Mouse (Mus musculus) kidney, postnatal 0 days (tissue): ENCODE data around the gene Dcaf5. TPM values are rescaled to one million over a fixed set of nuclear protein-coding genes. Genes with fewer than 3 reads are reported as not detected.

Experiments used
- ATAC-seq: fragments of 200-750 bp; cut with Nextera tagmentation; replicated peaks from 2 replicates; pipeline ENCODE4 v1.8.0; 2017; ENCODE audit warnings: low read depth, moderate number of reproducible peaks, moderate TSS enrichment, moderate library complexity; ENCODE audit not compliant: low FRiP score
- DNase-seq: peaks from one replicate; pipeline ENCODE4 v3.0.0-alpha.2; 2016; ENCODE audit warnings: low spot score
- H3K27ac ChIP-seq: fragments of 300-500 bp; sonication (generic); 2 replicates; pipeline ENCODE4 v1.5.1; 2014; ENCODE audit warnings: mild to moderate bottlenecking
- H3K27me3 ChIP-seq: fragments of 300-500 bp; sonication (generic); 2 replicates; pipeline ENCODE4 v1.6.1; 2014; ENCODE audit warnings: low read length, mixed read lengths; ENCODE audit not compliant: insufficient read depth
- H3K36me3 ChIP-seq: fragments of 300-500 bp; sonication (generic); 2 replicates; pipeline ENCODE4 v1.6.1; 2014; ENCODE audit warnings: low read length, mixed read lengths; ENCODE audit not compliant: insufficient read depth
- H3K4me1 ChIP-seq: fragments of 300-500 bp; sonication (generic); replicated peaks from 2 replicates; pipeline ENCODE4 v1.6.1; 2014; ENCODE audit warnings: antibody characterized with exemption, low read length, mixed read lengths; ENCODE audit not compliant: insufficient read depth
- H3K4me2 ChIP-seq: fragments of 300-500 bp; sonication (generic); 2 replicates; pipeline ENCODE4 v1.6.1; 2014; ENCODE audit warnings: mild to moderate bottlenecking, low read length, moderate library complexity, mixed read lengths
- H3K4me3 ChIP-seq: fragments of 300-500 bp; sonication (generic); replicated peaks from 2 replicates; pipeline ENCODE4 v1.5.1; 2014; ENCODE audit warnings: low read depth, low read length
- H3K9ac ChIP-seq: fragments of 300-500 bp; sonication (generic); 2 replicates; pipeline ENCODE4 v1.6.1; 2014; ENCODE audit warnings: low read depth, low read length
- H3K9me3 ChIP-seq: fragments of 300-500 bp; sonication (generic); replicated peaks from 2 replicates; pipeline ENCODE4 v1.6.1; 2016; ENCODE audit warnings: low read length, inconsistent platforms, mixed read lengths
- CTCF ChIP-seq: IDR thresholded peaks from 2 replicates; pipeline ENCODE4 v1.5.1; 2016; ENCODE audit warnings: antibody characterized with exemption, low read depth, mild to moderate bottlenecking, moderate library complexity
- WGBS: fragments of 180-500 bp; shearing (Covaris S2); extraction: QIAGEN DNeasy Blood & Tissue Kit; methylation state at CpG from one replicate; pipeline ENCODE4 v1.1.7; 2014; 5-methylcytosine and 5-hydroxymethylcytosine counted together
- polyA plus RNA-seq: library from polyadenylated mRNA; unstranded; fragments of >200 nt; fragmentation: Nextera tagmentation; extraction: Ambion mirVana; gene quantifications from 2 replicates; pipeline ENCODE4 v1.2.1, GENCODE M21; 2015

Dcaf5 gene
- polyA plus RNA-seq, 1 experiment from 2014 or later: 11.9 TPM

- no peak for ATAC-seq
Measured at GRCm38 (mm10) chr12:80382794-80383193, 53.6 kb downstream of the Dcaf5 start.

GRCm38 (mm10) chr12:80379831-80380457 is 56.5 kb downstream of the Dcaf5 start:
- Histone ChIP-seq H3K36me3 (peaks cover 14% of the 10 kb centered on the region), H3K9ac (no peak overlapping the region), H3K27me3 (no peaks in the 10 kb centered on the region), H3K4me3 (no peak overlapping the region), H3K27ac (no peak overlapping the region), H3K4me2 (no peak overlapping the region), H3K9me3 (no peaks in the 10 kb centered on the region), H3K4me1 (no peaks in the 10 kb centered on the region)
- TF ChIP-seq CTCF: no peak
- DNase-seq (no peak), ATAC-seq (no peak)
- WGBS: 92% methylated on average over 10 of the region's 10 CpGs

More at GRCm38 (mm10) chr12:80382794-80383193, 53.6 kb downstream of the Dcaf5 start:
- peaks cover 5% of the 10 kb centered on the region for H3K36me3 ChIP-seq
- H3K4me3 ChIP-seq: no peak overlapping the region
- H3K9ac ChIP-seq: no peak overlapping the region
- no peak for TF ChIP-seq CTCF
- no peaks in the 10 kb centered on the region for H3K27me3 ChIP-seq
- no peak for DNase-seq
- H3K4me1 ChIP-seq: no peaks in the 10 kb centered on the region
- WGBS: 71% methylated on average over 2 of the region's 2 CpGs
- H3K4me2 ChIP-seq: no peak overlapping the region
- H3K27ac ChIP-seq: no peak overlapping the region
- no peaks in the 10 kb centered on the region for H3K9me3 ChIP-seq

GRCm38 (mm10) chr12:80379393-80379792 is 57.0 kb downstream of the Dcaf5 start:
- Histone ChIP-seq H3K27ac (no peak overlapping the region), H3K4me3 (no peak overlapping the region), H3K36me3 (peaks cover 18% of the 10 kb centered on the region), H3K4me1 (no peaks in the 10 kb centered on the region), H3K9ac (no peak overlapping the region), H3K27me3 (no peaks in the 10 kb centered on the region), H3K9me3 (no peaks in the 10 kb centered on the region), H3K4me2 (no peak overlapping the region)
- ATAC-seq (no peak), DNase-seq (no peak)
- no peak for TF ChIP-seq CTCF
- 86% methylated on average over 4 of the region's 4 CpGs for WGBS

GRCm38 (mm10) chr12:80377604-80378003 is 58.8 kb downstream of the Dcaf5 start:
- Histone ChIP-seq H3K36me3 (peaks cover 25% of the 10 kb centered on the region), H3K27me3 (no peaks in the 10 kb centered on the region), H3K27ac (no peak overlapping the region), H3K4me3 (no peak overlapping the region), H3K4me2 (no peak overlapping the region), H3K9me3 (no peaks in the 10 kb centered on the region), H3K9ac (no peak overlapping the region), H3K4me1 (no peaks in the 10 kb centered on the region)
- ATAC-seq (no peak), DNase-seq (peak; percentile 84)
- WGBS: 16% methylated on average over 1 of the region's 1 CpGs
- TF ChIP-seq CTCF: peak; percentile 87

- 0 out of 2 replicates have a peak, but pooled peaks cover 5% of the 10 kb centered on the region for H3K4me1 ChIP-seq
- no peaks in the 10 kb centered on the region for H3K27me3 ChIP-seq
- H3K27ac ChIP-seq: no peak overlapping the region
- peaks cover 25% of the 10 kb centered on the region for H3K36me3 ChIP-seq
- no peak overlapping the region for H3K4me2 ChIP-seq
- no peak for ATAC-seq
- no peaks in the 10 kb centered on the region for H3K9me3 ChIP-seq
- TF ChIP-seq CTCF: no peak
- no peak for DNase-seq
- no peak overlapping the region for H3K4me3 ChIP-seq
- WGBS: 84% methylated on average over 4 of the region's 4 CpGs
- no peak overlapping the region for H3K9ac ChIP-seq
Measured at GRCm38 (mm10) chr12:80375721-80376120, 60.7 kb downstream of the Dcaf5 start.

GRCm38 (mm10) chr12:80374736-80375135 is 61.7 kb downstream of the Dcaf5 start:
- WGBS: 84% methylated on average over 2 of the region's 2 CpGs
- Histone ChIP-seq H3K36me3 (peaks cover 25% of the 10 kb centered on the region), H3K9ac (no peak overlapping the region), H3K4me2 (no peak overlapping the region), H3K4me3 (no peak overlapping the region), H3K4me1 (0 out of 2 replicates have a peak, but pooled peaks cover 5% of the 10 kb centered on the region), H3K27ac (no peak overlapping the region), H3K9me3 (no peaks in the 10 kb centered on the region), H3K27me3 (no peaks in the 10 kb centered on the region)
- TF ChIP-seq CTCF: no peak
- DNase-seq: no peak
- no peak for ATAC-seq
